Mouse (Mus musculus): Measurements from ENCODE around the gene Hoxa13. TPM values are rescaled to one million over a fixed set of nuclear protein-coding genes. Genes with fewer than 3 reads are reported as not detected.

Hoxa13 gene
- polyA plus RNA-seq, 1 experiment from 2014 or later, result not detected

DNA sequence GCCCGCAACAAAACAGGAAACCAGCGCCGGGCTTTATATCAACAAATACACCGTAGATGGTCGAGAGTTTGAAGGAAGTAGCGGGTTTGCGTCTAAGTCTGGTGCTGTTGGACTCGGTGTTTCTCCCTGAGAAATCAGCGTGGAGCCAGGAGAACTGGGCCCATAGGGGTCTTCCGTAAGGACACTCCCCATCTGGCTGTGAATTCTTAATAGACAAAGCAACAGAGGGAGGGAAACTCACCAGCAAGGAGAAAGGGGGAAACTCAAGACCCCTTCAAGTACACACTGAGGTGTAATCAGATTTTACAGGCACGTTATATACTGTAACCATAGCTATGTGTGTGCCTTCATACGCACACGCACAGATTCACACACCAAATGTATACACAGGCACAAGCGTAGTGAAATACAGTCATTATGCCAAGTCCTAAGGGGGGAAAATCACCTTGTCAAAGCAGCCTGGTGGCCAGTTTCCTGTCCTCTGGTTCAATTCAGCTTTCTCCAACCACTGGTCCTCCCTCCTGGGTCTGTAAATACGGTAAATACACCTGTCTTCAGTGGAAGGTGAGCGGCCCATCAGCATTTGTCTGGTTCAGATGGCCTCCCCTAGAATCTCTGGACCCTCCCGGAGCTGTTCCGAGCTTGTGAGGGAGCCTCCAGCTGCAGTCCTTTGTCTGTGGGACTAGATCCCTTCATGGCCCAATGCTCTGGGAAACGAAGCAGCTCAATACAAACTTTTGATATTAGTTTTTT, 5.4 kb upstream of the Hoxa13 start:
- Histone ChIP-seq H3K27me3 (ENCODE audit: insufficient read depth, poor library complexity, severe bottlenecking) (peaks cover 99% of the 10 kb centered on the region), H3K36me3 (no peaks in the 10 kb centered on the region), H3K9me3 (no peaks in the 10 kb centered on the region), H3K4me3 (no peak overlapping the region), H3K27ac (no peak overlapping the region), H3K4me1 (peaks cover 3% of the 10 kb centered on the region; the same call in 1 of the 2 replicates)
- peak; percentile 73 for DNase-seq (ENCODE audit: low spot score)
- WGBS, result 1% methylated on average over 19 of the region's 19 CpGs

DNA sequence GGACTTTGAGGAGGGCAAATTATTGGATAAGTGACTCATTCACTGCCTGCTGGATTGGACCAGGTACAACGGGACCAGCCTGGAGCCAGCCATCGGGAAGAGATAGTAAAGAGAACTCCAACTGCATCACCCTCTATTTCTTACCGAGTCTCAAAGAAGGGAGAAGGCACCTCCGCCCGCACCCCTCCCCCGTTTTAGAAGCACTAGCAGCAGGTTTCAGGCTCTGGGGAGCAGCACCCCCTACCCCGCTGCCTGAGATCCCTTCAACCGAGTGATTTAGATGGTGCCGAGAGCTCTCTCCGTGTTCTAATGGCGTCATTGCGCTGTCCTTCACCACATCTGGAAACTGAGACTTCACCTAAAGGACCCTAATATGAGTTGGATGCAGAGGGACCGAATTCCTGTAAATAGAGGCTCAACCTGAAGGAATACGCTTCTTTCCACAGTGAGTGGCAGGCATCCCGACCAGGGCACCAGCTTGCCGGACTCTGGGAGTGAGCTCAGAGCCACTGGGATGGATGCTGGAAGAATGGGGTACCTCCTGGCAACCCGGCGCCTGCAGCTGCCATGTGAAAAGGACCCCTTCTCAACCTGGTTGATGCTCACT, 4.7 kb upstream of the Hoxa13 start:
- Histone ChIP-seq H3K36me3 (no peaks in the 10 kb centered on the region), H3K27ac (no peak overlapping the region), H3K27me3 (ENCODE audit: insufficient read depth, poor library complexity, severe bottlenecking) (peaks cover 99% of the 10 kb centered on the region), H3K9me3 (no peaks in the 10 kb centered on the region), H3K4me3 (no peak overlapping the region), H3K4me1 (peaks cover 7% of the 10 kb centered on the region; the same call in 1 of the 2 replicates)
- WGBS, result 2% methylated on average over 18 of the region's 18 CpGs
- DNase-seq (ENCODE audit: low spot score), result peak; percentile 72

DNA sequence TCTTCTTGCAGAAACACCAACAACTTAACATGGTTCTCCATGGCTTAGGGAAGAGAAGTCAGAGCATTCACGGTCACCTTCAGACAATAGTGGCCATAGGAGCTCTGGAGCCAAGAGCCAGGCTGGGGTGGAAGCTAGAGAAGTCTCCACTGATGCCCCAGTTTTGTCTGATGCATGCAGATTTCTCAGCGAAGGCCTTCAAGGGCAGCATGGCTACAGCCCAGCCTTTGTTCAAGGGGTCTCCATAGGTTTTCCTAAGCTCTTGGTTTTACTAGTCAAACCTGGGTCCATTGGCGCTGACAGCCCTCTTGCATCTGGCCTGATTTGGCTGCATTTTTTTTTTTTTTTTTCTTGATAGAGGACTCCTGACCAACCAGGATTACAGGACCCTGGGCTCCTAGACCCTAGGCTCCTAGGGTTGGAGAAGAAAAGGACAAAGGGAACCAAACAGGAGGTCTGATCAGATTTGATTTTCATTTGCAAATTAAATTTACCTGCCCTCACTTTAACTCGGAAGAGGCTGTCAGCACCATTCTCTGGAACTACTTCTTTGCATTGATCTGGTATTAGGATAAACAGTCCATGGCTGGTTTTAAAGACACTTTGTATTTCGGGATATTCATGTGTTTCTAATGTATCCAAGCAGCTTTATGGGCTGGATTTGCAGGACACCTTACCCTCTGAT, 3.6 kb upstream of the Hoxa13 start:
- Histone ChIP-seq H3K9me3 (no peaks in the 10 kb centered on the region), H3K36me3 (no peaks in the 10 kb centered on the region), H3K4me3 (no peak overlapping the region), H3K27ac (no peak overlapping the region), H3K4me1 (peaks cover 14% of the 10 kb centered on the region), H3K27me3 (ENCODE audit: insufficient read depth, poor library complexity, severe bottlenecking) (peaks cover 97% of the 10 kb centered on the region)
- 3% methylated on average over 5 of the region's 5 CpGs for WGBS
- peak; percentile 69 for DNase-seq (ENCODE audit: low spot score)

DNA sequence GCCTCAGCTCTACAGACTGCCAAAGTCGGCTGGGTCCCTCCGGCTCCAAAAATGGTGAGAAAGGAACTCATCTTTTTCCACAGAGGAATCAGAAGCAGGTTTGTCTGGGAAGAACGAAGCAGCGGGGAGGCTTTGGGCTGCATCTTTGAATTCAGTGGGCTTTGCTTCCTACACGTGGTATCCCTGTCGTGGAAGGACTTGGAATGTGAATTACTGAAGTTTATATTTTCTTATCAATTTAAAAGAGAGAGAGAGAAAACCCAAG, 2.6 kb upstream of the Hoxa13 start:
- H3K27ac ChIP-seq, result no peak overlapping the region
- DNase-seq (ENCODE audit: low spot score), result peak; percentile 67
- 0% methylated on average over 6 of the region's 6 CpGs for WGBS
- peaks cover 14% of the 10 kb centered on the region for H3K4me1 ChIP-seq
- no peaks in the 10 kb centered on the region for H3K36me3 ChIP-seq
- H3K9me3 ChIP-seq, result no peaks in the 10 kb centered on the region
- peaks cover 97% of the 10 kb centered on the region for H3K27me3 ChIP-seq (ENCODE audit: insufficient read depth, poor library complexity, severe bottlenecking)
- no peak overlapping the region for H3K4me3 ChIP-seq

DNA sequence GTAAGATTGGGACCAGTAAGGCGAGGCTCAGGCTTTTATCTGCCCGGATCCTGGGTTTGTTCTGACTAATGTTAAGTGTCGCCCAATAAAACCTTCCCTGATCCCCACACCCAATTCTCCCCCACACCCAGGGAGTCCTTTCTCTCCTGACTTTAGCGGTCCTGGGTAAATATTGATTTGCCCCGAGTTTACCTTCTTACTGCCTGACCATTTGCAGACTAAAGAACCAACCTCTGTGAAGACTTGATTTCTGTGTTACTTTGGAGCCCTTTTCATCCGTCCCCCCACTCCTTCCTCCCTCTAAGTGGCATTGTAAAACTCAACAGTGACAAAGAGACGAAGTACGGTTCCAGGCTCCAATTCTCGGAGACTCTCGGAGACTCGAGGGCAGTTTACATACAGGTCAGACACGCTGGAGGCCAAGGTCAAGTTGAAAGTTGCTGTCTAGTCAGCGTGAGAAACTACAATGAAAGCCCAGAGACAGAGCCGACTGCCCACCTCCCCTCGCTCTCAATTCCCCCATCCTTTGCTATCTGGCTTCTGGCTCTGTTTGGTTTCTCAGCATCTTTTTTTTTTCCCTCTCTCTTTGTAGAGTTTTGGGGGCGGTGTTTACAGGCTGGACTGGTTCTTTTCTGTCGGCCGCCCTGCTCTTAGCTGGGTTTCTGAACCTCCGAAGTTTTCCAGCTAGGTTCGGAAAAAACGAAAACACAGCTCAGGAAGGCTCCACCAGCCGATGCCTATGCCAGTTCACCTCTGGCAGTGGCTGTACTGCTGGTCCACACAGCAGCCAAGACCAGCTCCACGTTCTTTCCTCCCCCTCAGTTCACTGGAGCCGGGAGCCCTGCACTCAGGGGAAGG, 2.0 kb upstream of the Hoxa13 start:
- WGBS, result 1% methylated on average over 24 of the region's 24 CpGs
- DNase-seq (ENCODE audit: low spot score), result peak; percentile 75
- H3K9me3 ChIP-seq, result no peaks in the 10 kb centered on the region
- H3K4me3 ChIP-seq, result no peak overlapping the region
- no peak overlapping the region for H3K27ac ChIP-seq
- H3K27me3 ChIP-seq (ENCODE audit: insufficient read depth, poor library complexity, severe bottlenecking), result peaks cover 97% of the 10 kb centered on the region
- H3K36me3 ChIP-seq, result no peaks in the 10 kb centered on the region
- H3K4me1 ChIP-seq, result peaks cover 14% of the 10 kb centered on the region

DNA sequence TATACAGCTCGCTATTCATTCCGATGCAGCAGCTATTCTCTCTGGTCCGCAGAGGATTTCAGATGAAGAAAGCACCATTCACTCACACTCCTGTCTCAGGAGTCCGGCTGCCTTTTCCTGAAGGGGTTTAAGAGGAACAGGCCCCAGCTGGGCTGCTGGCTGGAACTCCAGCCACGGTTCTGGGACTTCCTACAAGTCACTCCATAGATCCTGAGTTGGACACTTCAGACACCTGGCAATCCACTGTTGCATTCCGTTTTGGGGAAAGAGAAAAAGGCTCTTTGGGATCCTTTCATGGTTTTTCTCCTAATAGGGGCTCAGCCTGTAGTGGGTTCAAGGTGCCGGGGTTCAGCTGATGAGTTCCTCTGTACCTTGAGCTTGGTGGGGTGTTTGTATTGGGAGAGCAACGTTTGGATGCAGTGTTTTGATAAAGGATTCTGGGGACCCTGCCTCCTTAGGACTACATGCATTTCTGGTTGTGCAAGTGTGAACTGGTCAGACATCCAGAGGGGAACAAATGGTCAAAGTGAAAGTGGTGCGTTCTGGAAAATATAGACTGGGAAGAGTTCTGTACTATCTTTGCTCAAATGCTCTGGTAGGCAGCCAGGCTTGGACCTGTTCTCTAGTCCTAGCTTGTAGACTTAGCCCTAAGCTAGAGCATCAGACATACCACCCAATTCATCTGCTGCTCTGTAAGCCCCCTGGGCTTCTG, 1.2 kb upstream of the Hoxa13 start:
- H3K4me3 ChIP-seq, result no peak overlapping the region
- H3K27ac ChIP-seq, result no peak overlapping the region
- H3K36me3 ChIP-seq, result no peaks in the 10 kb centered on the region
- WGBS, result 2% methylated on average over 9 of the region's 9 CpGs
- H3K27me3 ChIP-seq (ENCODE audit: insufficient read depth, poor library complexity, severe bottlenecking), result peaks cover 98% of the 10 kb centered on the region
- peak; percentile 72 for DNase-seq (ENCODE audit: low spot score)
- H3K9me3 ChIP-seq, result no peaks in the 10 kb centered on the region
- peaks cover 14% of the 10 kb centered on the region for H3K4me1 ChIP-seq

DNA sequence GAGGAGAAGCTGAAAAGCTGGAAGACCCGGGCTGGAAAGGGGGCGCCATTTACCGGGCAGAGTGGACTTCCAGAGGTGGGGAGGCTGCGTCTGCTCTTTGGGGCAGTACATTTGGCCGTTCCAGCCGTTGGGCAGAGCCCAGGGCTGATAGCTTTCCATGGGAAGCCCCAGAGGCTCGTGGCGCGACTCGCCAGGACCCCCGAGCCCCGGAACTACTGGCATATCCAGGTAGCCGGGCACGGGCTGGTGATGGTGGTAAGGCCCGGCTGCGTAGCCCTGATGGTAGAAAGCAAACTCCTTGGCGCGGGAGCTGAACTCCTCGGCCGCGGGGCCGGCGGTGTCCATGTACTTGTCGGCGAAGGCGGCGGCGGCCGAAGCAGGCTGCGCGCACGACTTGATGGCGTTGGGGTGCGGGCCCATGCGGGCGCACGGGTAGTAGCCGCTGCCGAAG, 844 bp downstream of the Hoxa13 start:
- H3K4me3 ChIP-seq, result peak overlapping the region; percentile 58
- peaks cover 98% of the 10 kb centered on the region for H3K27me3 ChIP-seq (ENCODE audit: insufficient read depth, poor library complexity, severe bottlenecking)
- H3K4me1 ChIP-seq, result peaks cover 14% of the 10 kb centered on the region
- H3K36me3 ChIP-seq, result no peaks in the 10 kb centered on the region
- peak; percentile 77 for DNase-seq (ENCODE audit: low spot score)
- no peaks in the 10 kb centered on the region for H3K9me3 ChIP-seq
- under 1% methylated on average over 37 of the region's 39 CpGs for WGBS
- no peak overlapping the region for H3K27ac ChIP-seq

DNA sequence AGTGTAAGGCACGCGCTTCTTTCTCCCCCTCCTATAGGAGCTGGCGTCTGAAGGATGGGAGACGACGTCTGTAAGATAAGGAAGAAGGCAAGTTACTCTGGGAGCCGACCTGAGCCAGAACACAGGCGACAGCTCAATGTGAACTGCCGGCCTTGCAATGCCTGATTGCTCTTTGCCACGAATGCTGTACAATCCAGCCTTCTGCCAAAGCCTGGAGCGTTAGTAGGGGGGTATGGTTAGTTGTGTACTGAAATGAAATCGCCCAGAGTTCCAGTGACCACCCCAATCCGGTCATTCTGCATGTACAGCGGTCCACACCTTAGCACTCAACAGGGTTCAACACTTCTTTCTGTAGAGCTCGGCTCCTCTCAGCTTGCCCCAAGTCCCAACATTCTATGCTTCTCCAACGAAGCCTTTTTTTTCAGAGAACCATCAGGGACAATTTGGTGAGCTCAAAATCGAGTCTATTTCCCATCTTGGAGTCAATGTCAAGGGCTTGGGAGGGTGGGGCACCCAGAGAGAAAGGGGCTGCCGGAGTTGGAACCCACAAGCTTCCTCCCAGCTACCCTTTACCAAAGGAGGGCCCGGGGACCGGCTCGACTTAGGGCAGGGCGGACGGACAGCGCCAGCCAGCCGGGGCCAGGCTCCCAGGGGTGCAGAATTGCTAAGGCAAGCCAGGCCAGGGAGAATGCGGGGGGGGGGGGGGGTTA, 1.4 kb downstream of the Hoxa13 start:
- peak overlapping the region; percentile 58 for H3K4me3 ChIP-seq
- peaks cover 98% of the 10 kb centered on the region for H3K27me3 ChIP-seq (ENCODE audit: insufficient read depth, poor library complexity, severe bottlenecking)
- H3K27ac ChIP-seq, result no peak overlapping the region
- no peaks in the 10 kb centered on the region for H3K36me3 ChIP-seq
- peak; percentile 71 for DNase-seq (ENCODE audit: low spot score)
- peaks cover 14% of the 10 kb centered on the region for H3K4me1 ChIP-seq
- WGBS, result under 1% methylated on average over 24 of the region's 25 CpGs
- H3K9me3 ChIP-seq, result no peaks in the 10 kb centered on the region

DNA sequence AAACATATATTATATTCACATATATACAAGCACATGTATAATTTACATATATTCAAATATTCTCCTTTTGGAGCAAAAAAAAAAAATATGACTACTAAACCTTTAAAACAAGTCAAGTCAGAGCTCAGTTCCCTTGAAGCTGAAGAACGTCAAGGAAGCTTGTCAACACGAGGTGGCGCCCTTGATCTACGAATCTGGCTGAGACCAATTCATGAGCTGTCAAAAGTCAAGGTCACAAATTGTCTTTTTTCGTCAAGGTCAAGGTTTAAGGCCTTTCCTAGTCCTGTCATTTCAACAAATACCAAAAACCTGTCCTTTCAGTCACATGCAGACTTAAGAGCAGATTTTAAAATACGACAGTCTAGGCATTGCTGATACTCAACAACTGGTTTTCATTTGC, 3.7 kb downstream of the Hoxa13 start:
- H3K4me3 ChIP-seq, result no peak overlapping the region
- H3K36me3 ChIP-seq, result no peaks in the 10 kb centered on the region
- peaks cover 98% of the 10 kb centered on the region for H3K27me3 ChIP-seq (ENCODE audit: insufficient read depth, poor library complexity, severe bottlenecking)
- no peak overlapping the region for H3K27ac ChIP-seq
- no peaks in the 10 kb centered on the region for H3K9me3 ChIP-seq
- H3K4me1 ChIP-seq, result peaks cover 25% of the 10 kb centered on the region
- peak; percentile 75 for DNase-seq (ENCODE audit: low spot score)
- WGBS, result under 1% methylated on average over 6 of the region's 6 CpGs

DNA sequence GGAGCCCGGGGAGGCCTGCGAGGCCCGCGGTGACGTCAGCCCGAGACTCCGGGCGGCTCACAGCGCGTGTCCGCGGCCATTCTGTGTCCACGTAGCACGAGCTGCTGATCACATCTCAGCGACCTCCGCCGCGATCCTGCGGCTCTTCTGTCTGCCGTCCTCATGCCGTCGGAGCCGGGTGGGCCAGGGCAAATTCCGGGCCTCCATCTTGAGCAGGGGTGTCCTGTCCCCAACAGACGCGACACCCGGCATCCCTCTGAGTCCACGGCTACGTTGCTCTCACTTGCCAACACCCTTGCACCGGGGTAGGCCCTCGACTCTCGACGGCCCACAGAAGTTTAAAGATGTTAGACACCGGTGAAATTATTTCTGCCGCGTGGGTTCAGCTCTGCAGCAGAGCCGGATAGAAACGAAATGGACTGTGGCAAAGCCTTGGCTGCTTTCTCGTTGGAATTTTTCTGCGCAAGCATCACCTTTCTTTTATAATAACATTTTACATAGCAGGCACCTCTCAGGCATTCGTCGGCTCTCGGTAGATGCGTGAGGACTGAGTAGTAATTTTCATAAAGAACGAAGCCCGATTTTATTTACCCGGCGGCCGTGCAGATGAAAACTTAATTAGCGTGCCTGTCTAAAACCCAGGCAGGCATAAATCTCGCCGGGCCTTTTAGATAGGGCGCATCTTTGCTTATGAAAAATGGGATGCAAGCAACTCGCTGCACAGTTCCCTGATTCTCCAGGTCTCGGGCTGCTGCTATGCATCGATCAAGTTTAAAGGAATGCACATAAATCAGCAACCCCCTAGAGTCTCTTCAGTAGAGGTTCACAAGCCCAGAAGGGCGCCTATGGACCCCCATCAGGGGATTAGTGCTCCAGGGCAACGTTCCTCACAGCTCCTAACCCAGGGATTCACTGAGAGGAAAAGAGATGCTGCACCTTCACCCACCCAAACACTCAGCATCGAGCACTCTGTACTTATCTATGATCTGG, 6.9 kb downstream of the Hoxa13 start:
- WGBS, result 1% methylated on average over 59 of the region's 59 CpGs
- DNase-seq (ENCODE audit: low spot score), result peak; percentile 73
- peaks cover 100% of the 10 kb centered on the region for H3K27me3 ChIP-seq (ENCODE audit: insufficient read depth, poor library complexity, severe bottlenecking)

More for the DNA sequence above, 6.9 kb downstream of the Hoxa13 start:
- no peak overlapping the region for H3K27ac ChIP-seq
- peaks cover 15% of the 10 kb centered on the region for H3K4me1 ChIP-seq
- H3K9me3 ChIP-seq, result no peaks in the 10 kb centered on the region
- peak overlapping the region; percentile 44 for H3K4me3 ChIP-seq
- no peaks in the 10 kb centered on the region for H3K36me3 ChIP-seq

Data from heart, embryonic 10.5 days (tissue).